Mouse (Mus musculus): ENCODE data around the gene Adamts17. TPM values are rescaled to one million over a fixed set of nuclear protein-coding genes. Genes with fewer than 3 reads are reported as not detected.

Gene Adamts17
- polyA plus RNA-seq, 1 experiment from 2014 or later = 4.3 TPM

DNA sequence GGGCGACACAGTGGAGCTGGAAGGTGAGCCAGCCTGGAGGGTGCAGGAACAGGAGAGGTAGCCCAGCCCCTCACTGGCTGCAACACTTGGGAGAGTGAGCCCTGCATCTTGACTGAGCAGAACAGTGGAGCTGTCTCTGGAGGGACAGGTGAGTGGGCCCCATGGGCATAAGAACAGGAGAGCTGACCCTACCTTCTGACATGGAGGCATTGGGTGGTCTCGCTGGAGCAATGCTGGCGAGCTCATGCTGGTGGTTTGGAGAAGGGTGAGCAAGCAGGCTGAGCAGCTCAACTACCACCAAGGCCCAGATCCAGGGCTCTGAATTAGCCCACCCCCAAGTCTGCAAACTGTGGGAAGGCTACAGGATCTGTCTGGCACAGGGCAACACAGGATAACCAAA lies 113.4 kb downstream of the Adamts17 start:
- Histone ChIP-seq H3K4me3 (ENCODE audit: low read length) (no peak overlapping the region), H3K36me3 (ENCODE audit: control insufficient read depth, insufficient read depth, low read length) (no peaks in the 10 kb centered on the region), H3K4me1 (ENCODE audit: control insufficient read depth, insufficient read depth, low read length) (peaks cover 14% of the 10 kb centered on the region), H3K27ac (ENCODE audit: low read depth, low read length) (no peak overlapping the region), H3K9me3 (ENCODE audit: control insufficient read depth, low read length) (no peaks in the 10 kb centered on the region), H3K4me2 (replicated peaks; ENCODE audit: low read depth, low read length) (no peak overlapping the region), H3K27me3 (ENCODE audit: control insufficient read depth, insufficient read depth, low read length) (no peaks in the 10 kb centered on the region), H3K9ac (ENCODE audit: low read depth, low read length) (no peak overlapping the region)
- ATAC-seq (ENCODE audit: low FRiP score, low TSS enrichment) = no peak
- WGBS = 89% methylated on average over 3 of the region's 3 CpGs

- no peaks in the 10 kb centered on the region for H3K36me3 ChIP-seq (ENCODE audit: control insufficient read depth, insufficient read depth, low read length)
- no peak overlapping the region for H3K4me3 ChIP-seq (ENCODE audit: low read length)
- WGBS = 84% methylated on average over 8 of the region's 8 CpGs
- no peaks in the 10 kb centered on the region for H3K9me3 ChIP-seq (ENCODE audit: control insufficient read depth, low read length)
- H3K4me1 ChIP-seq (ENCODE audit: control insufficient read depth, insufficient read depth, low read length) = peaks cover 14% of the 10 kb centered on the region
- no peak overlapping the region for H3K4me2 ChIP-seq (replicated peaks; ENCODE audit: low read depth, low read length)
- no peak overlapping the region for H3K9ac ChIP-seq (ENCODE audit: low read depth, low read length)
- no peaks in the 10 kb centered on the region for H3K27me3 ChIP-seq (ENCODE audit: control insufficient read depth, insufficient read depth, low read length)
- no peak for ATAC-seq (ENCODE audit: low FRiP score, low TSS enrichment)
- H3K27ac ChIP-seq (ENCODE audit: low read depth, low read length) = no peak overlapping the region
These were observed 114.5 kb downstream of the Adamts17 start for GRCm38 (mm10) chr7:66954073-66954472.

DNA sequence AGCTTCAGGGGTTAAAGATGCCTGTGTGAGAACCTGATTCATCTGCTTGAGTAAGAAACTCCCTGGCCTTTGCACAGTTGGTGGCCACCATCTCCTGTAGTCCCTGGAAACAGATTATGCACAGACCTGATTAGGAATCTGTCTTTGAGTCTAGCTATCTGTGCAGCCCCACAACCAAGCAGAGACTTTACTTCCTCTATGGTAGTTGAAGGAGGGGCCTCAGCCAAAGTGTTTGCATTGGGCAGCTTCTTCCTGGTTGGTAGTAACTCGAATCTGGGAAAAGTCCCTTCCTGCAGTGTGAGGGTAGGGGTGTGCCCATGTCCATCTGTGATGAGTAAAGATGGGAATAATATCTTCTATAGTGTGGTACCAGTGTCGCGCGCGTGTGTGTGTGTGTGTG lies 115.2 kb downstream of the Adamts17 start:
- Histone ChIP-seq H3K27me3 (ENCODE audit: control insufficient read depth, insufficient read depth, low read length) (no peaks in the 10 kb centered on the region), H3K4me3 (ENCODE audit: low read length) (no peak overlapping the region), H3K36me3 (ENCODE audit: control insufficient read depth, insufficient read depth, low read length) (no peaks in the 10 kb centered on the region), H3K4me2 (replicated peaks; ENCODE audit: low read depth, low read length) (no peak overlapping the region), H3K27ac (ENCODE audit: low read depth, low read length) (no peak overlapping the region), H3K9me3 (ENCODE audit: control insufficient read depth, low read length) (no peaks in the 10 kb centered on the region), H3K4me1 (ENCODE audit: control insufficient read depth, insufficient read depth, low read length) (peaks cover 14% of the 10 kb centered on the region), H3K9ac (ENCODE audit: low read depth, low read length) (no peak overlapping the region)
- no peak; the same call in 1 of the 2 replicates for ATAC-seq (ENCODE audit: low FRiP score, low TSS enrichment)
- 83% methylated on average over 5 of the region's 5 CpGs for WGBS

DNA sequence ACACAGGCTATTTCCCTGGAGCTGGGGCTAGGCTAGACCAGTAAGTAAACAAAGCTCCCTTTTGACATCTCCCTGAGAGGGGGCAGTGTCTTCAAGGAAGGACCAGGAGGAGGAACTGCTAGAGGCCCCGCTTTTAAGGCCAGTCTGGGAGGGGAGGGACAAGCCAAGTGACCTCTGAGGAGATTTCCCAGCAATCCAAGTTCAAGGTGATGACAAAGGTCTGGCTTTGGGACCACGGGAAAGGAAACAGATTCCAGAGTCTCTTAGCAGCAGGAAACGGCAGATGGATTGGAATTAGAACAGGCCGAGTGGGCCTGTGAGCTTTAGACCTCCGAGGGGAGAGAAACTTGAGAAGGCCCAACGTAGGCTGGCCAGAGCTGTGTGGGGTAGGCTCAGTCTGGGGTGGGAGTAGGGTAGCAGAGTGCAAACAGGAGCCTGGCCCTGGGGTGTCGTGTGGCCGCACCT lies 116.0 kb downstream of the Adamts17 start:
- H3K9ac ChIP-seq (ENCODE audit: low read depth, low read length) = no peak overlapping the region
- H3K27me3 ChIP-seq (ENCODE audit: control insufficient read depth, insufficient read depth, low read length) = no peaks in the 10 kb centered on the region
- no peaks in the 10 kb centered on the region for H3K9me3 ChIP-seq (ENCODE audit: control insufficient read depth, low read length)
- H3K4me2 ChIP-seq (replicated peaks; ENCODE audit: low read depth, low read length) = no peak overlapping the region
- H3K27ac ChIP-seq (ENCODE audit: low read depth, low read length) = peak overlapping the region; percentile 82
- 8% methylated on average over 8 of the region's 8 CpGs for WGBS
- H3K36me3 ChIP-seq (ENCODE audit: control insufficient read depth, insufficient read depth, low read length) = no peaks in the 10 kb centered on the region
- peaks cover 21% of the 10 kb centered on the region for H3K4me1 ChIP-seq (ENCODE audit: control insufficient read depth, insufficient read depth, low read length)
- ATAC-seq (ENCODE audit: low FRiP score, low TSS enrichment) = peak; percentile 75
- no peak overlapping the region for H3K4me3 ChIP-seq (ENCODE audit: low read length)

DNA sequence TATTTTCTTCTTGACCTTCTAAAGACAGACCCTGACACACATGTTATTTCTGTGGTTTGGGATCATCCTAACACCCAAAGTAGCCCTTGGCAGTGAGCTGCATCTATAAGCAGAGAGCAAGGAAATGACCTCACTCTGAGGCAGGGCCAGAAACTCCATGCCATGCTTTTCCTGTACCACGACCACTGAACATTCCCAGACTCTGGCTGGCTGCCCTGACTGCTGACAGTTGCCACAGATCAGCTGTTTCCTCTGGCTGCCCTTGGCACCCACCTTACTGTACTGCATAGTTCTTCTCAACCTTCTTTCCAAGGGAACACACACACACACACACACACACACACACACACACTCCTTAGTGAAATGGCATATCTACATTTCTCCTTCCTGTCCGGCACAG lies 116.4 kb downstream of the Adamts17 start:
- Histone ChIP-seq H3K27ac (ENCODE audit: low read depth, low read length) (peak overlapping the region; percentile 82), H3K27me3 (ENCODE audit: control insufficient read depth, insufficient read depth, low read length) (no peaks in the 10 kb centered on the region), H3K36me3 (ENCODE audit: control insufficient read depth, insufficient read depth, low read length) (no peaks in the 10 kb centered on the region), H3K9ac (ENCODE audit: low read depth, low read length) (no peak overlapping the region), H3K4me3 (ENCODE audit: low read length) (no peak overlapping the region), H3K4me1 (ENCODE audit: control insufficient read depth, insufficient read depth, low read length) (peaks cover 26% of the 10 kb centered on the region), H3K9me3 (ENCODE audit: control insufficient read depth, low read length) (no peaks in the 10 kb centered on the region), H3K4me2 (replicated peaks; ENCODE audit: low read depth, low read length) (no peak overlapping the region)
- WGBS = 50% methylated on average over 2 of the region's 2 CpGs
- ATAC-seq (ENCODE audit: low FRiP score, low TSS enrichment) = no peak

GRCm38 (mm10) chr7:66957764-66958163 lies 118.2 kb downstream of the Adamts17 start:
- WGBS = 92% methylated on average over 7 of the region's 7 CpGs
- no peak overlapping the region for H3K9ac ChIP-seq (ENCODE audit: low read depth, low read length)
- peaks cover 32% of the 10 kb centered on the region for H3K4me1 ChIP-seq (ENCODE audit: control insufficient read depth, insufficient read depth, low read length)
- no peaks in the 10 kb centered on the region for H3K27me3 ChIP-seq (ENCODE audit: control insufficient read depth, insufficient read depth, low read length)
- H3K36me3 ChIP-seq (ENCODE audit: control insufficient read depth, insufficient read depth, low read length) = no peaks in the 10 kb centered on the region
- no peak overlapping the region for H3K4me2 ChIP-seq (replicated peaks; ENCODE audit: low read depth, low read length)
- no peaks in the 10 kb centered on the region for H3K9me3 ChIP-seq (ENCODE audit: control insufficient read depth, low read length)
- no peak overlapping the region for H3K4me3 ChIP-seq (ENCODE audit: low read length)
- ATAC-seq (ENCODE audit: low FRiP score, low TSS enrichment) = no peak
- no peak overlapping the region for H3K27ac ChIP-seq (ENCODE audit: low read depth, low read length)

DNA sequence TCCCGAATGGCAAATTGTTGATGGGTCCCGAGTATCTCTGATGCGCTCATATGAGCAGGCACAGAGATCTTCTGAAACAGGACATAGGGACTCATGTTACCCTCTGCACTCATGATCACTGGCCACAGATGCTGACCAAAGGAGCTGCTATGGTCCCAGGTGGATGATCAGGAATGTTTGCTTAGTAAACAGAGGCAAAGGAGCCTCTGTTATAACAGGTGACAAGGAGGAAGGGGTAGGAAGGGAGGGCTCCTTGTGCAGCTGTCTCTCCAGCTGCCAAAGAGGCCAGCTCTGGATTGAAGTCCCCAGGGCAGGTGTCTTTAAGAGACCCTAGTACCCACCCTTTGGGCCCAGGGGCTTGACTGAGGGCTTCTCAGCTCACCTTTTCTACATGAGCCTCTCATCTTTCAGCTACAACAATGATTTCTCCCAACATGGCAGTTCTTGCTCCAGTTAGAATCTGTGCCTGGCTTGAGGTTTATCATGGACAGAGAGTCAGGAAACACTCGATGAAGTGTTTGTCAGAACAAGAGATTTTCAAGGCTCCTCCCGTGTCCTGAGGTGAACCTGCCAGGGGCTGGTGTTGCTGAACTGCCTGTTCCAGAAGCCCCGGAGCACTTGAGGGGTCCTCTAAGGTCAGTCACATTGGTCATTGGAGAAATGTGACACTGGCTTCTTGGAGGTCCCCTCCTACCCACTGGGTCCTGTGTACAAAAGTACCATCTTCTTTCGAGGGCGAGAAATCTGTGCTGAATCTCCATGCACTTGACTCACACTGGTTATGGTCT lies 120.9 kb downstream of the Adamts17 start:
- Histone ChIP-seq H3K4me1 (ENCODE audit: control insufficient read depth, insufficient read depth, low read length) (peaks cover 32% of the 10 kb centered on the region), H3K9ac (ENCODE audit: low read depth, low read length) (no peak overlapping the region), H3K36me3 (ENCODE audit: control insufficient read depth, insufficient read depth, low read length) (no peaks in the 10 kb centered on the region), H3K4me2 (replicated peaks; ENCODE audit: low read depth, low read length) (no peak overlapping the region), H3K4me3 (ENCODE audit: low read length) (no peak overlapping the region), H3K27ac (ENCODE audit: low read depth, low read length) (no peak overlapping the region; the same call in 1 of the 2 replicates), H3K9me3 (ENCODE audit: control insufficient read depth, low read length) (no peaks in the 10 kb centered on the region), H3K27me3 (ENCODE audit: control insufficient read depth, insufficient read depth, low read length) (no peaks in the 10 kb centered on the region)
- WGBS = 46% methylated on average over 8 of the region's 8 CpGs
- peak; percentile 81 for ATAC-seq (ENCODE audit: low FRiP score, low TSS enrichment)

DNA sequence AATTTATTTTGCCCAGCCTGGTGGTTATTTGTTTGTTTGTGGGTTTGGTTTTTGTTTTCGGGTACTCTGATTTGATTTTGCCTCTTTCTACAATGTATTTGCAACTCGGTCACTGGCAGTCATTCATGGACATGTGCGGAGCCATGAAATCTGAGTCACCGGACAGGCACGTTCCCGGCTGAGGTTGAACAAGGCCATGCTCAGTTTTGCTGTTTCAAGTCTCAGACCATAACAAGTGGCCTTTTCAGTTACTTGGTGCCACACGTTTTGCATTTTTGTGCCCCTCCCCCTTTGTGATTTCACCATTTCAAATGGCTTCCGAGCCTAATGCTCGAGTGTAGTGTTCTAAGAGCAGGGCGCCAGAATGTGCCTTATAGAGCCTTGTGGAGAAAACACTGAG lies 123.2 kb downstream of the Adamts17 start:
- Histone ChIP-seq H3K36me3 (ENCODE audit: control insufficient read depth, insufficient read depth, low read length) (no peaks in the 10 kb centered on the region), H3K9me3 (ENCODE audit: control insufficient read depth, low read length) (no peaks in the 10 kb centered on the region), H3K4me3 (ENCODE audit: low read length) (no peak overlapping the region), H3K27me3 (ENCODE audit: control insufficient read depth, insufficient read depth, low read length) (no peaks in the 10 kb centered on the region), H3K4me1 (ENCODE audit: control insufficient read depth, insufficient read depth, low read length) (peaks cover 36% of the 10 kb centered on the region), H3K4me2 (replicated peaks; ENCODE audit: low read depth, low read length) (no peak overlapping the region), H3K9ac (ENCODE audit: low read depth, low read length) (no peak overlapping the region), H3K27ac (ENCODE audit: low read depth, low read length) (no peak overlapping the region)
- WGBS = 69% methylated on average over 10 of the region's 10 CpGs
- ATAC-seq (ENCODE audit: low FRiP score, low TSS enrichment) = no peak

- WGBS = 26% methylated on average over 8 of the region's 8 CpGs
- Histone ChIP-seq H3K4me3 (ENCODE audit: low read length) (no peak overlapping the region), H3K27ac (ENCODE audit: low read depth, low read length) (no peak overlapping the region), H3K27me3 (ENCODE audit: control insufficient read depth, insufficient read depth, low read length) (no peaks in the 10 kb centered on the region), H3K9me3 (ENCODE audit: control insufficient read depth, low read length) (no peaks in the 10 kb centered on the region), H3K4me2 (replicated peaks; ENCODE audit: low read depth, low read length) (no peak overlapping the region), H3K36me3 (ENCODE audit: control insufficient read depth, insufficient read depth, low read length) (no peaks in the 10 kb centered on the region), H3K9ac (ENCODE audit: low read depth, low read length) (no peak overlapping the region), H3K4me1 (ENCODE audit: control insufficient read depth, insufficient read depth, low read length) (peaks cover 36% of the 10 kb centered on the region)
- ATAC-seq (ENCODE audit: low FRiP score, low TSS enrichment) = no peak
These were observed 124.0 kb downstream of the Adamts17 start for GRCm38 (mm10) chr7:66963541-66963940.

Measured in kidney, embryonic 14.5 days (tissue).